Mouse (Mus musculus) myocyte (in vitro differentiated cells): ENCODE data around the gene Ncor2. TPM values are rescaled to one million over a fixed set of nuclear protein-coding genes. Genes with fewer than 3 reads are reported as not detected.

Source experiments
- H3K27me3 ChIP-seq: one replicate; pipeline ENCODE4 v1.6.1; 2011; ENCODE audit not compliant: control insufficient read depth, insufficient read depth, insufficient read length
- H3K36me3 ChIP-seq: one replicate; pipeline ENCODE4 v1.6.1; 2011; ENCODE audit not compliant: control insufficient read depth, insufficient read depth
- H3K4me2 ChIP-seq: one replicate; pipeline ENCODE4 v1.6.1; 2011; ENCODE audit warnings: low read depth, control low read depth
- H3K4me3 ChIP-seq: one replicate; pipeline ENCODE4 v1.5.1; 2011; ENCODE audit warnings: mild to moderate bottlenecking, control low read depth, moderate library complexity
- H3K79me2 ChIP-seq: one replicate; pipeline ENCODE4 v1.6.1; 2011; ENCODE audit not compliant: control insufficient read depth, insufficient read depth
- H3ac ChIP-seq: one replicate; pipeline ENCODE4 v1.6.1; 2011; ENCODE audit not compliant: control insufficient read depth, insufficient read length
- CEBPB ChIP-seq: IDR thresholded peaks from 2 replicates; pipeline ENCODE4 v1.6.1; 2011; ENCODE audit warnings: mild to moderate bottlenecking, moderate library complexity; ENCODE audit not compliant: poor library complexity, insufficient read depth, severe bottlenecking
- E2F4 ChIP-seq: IDR thresholded peaks from one replicate; pipeline ENCODE4 v1.6.1; 2011; ENCODE audit warnings: mild to moderate bottlenecking, control low read depth, moderate library complexity; ENCODE audit not compliant: insufficient read depth
- MAX ChIP-seq: IDR thresholded peaks from one replicate; pipeline ENCODE4 v1.6.1; 2011; ENCODE audit warnings: low read depth, mild to moderate bottlenecking, control low read depth
- MYOD1 ChIP-seq, 3 experiments: IDR thresholded peaks; one replicate each; pipeline ENCODE4 v1.6.1; 2011; ENCODE audit warnings: control low read depth in 2 of 3, low read depth in 2 of 3, mild to moderate bottlenecking in 2 of 3, moderate library complexity in 1 of 3; ENCODE audit not compliant: insufficient read length in 2 of 3, control insufficient read depth in 1 of 3
- MYOG ChIP-seq, 3 experiments: IDR thresholded peaks; one replicate each; pipeline ENCODE4 v1.6.1; 2011; ENCODE audit warnings: control low read depth in 2 of 3, low read depth in 2 of 3, mild to moderate bottlenecking in 2 of 3; ENCODE audit not compliant: insufficient read length in 2 of 3, control insufficient read depth in 1 of 3, insufficient read depth in 1 of 3
- POLR2A ChIP-seq: IDR thresholded peaks from one replicate; pipeline ENCODE4 v1.6.1; 2011; ENCODE audit warnings: low read depth, mild to moderate bottlenecking, control low read depth, moderate library complexity; ENCODE audit not compliant: insufficient read length
- POLR2AphosphoS2 ChIP-seq: IDR thresholded peaks from one replicate; pipeline ENCODE4 v1.6.1; 2011; ENCODE audit warnings: low read depth, control low read depth; ENCODE audit not compliant: insufficient read length
- REST ChIP-seq: IDR thresholded peaks from one replicate; pipeline ENCODE4 v1.6.1; 2011; ENCODE audit warnings: mild to moderate bottlenecking, control low read depth, moderate library complexity; ENCODE audit not compliant: insufficient read depth, insufficient read length
- SRF ChIP-seq: IDR thresholded peaks from one replicate; pipeline ENCODE4 v1.6.1; 2011; ENCODE audit warnings: low read depth; ENCODE audit not compliant: control insufficient read depth, insufficient read length
- TCF12 ChIP-seq: IDR thresholded peaks from one replicate; pipeline ENCODE4 v1.6.1; 2011; ENCODE audit warnings: mild to moderate bottlenecking, control low read depth; ENCODE audit not compliant: poor library complexity, insufficient read depth, severe bottlenecking
- TCF3 ChIP-seq: IDR thresholded peaks from one replicate; pipeline ENCODE4 v1.6.1; 2011; ENCODE audit warnings: low read depth, control low read depth; ENCODE audit not compliant: insufficient read length
- USF1 ChIP-seq: IDR thresholded peaks from one replicate; pipeline ENCODE4 v1.6.1; 2011; ENCODE audit warnings: low read depth, mild to moderate bottlenecking, control low read depth, moderate library complexity
- polyA plus RNA-seq: library from polyadenylated mRNA; unstranded; fragments of >200 nt; fragmentation: generic; extraction: Trizol; gene quantifications from one replicate; pipeline ENCODE4 v1.2.1, GENCODE M21; 2012; ENCODE audit warnings: missing spikeins

Ncor2 gene
- polyA plus RNA-seq, 1 experiment: 127 TPM

DNA sequence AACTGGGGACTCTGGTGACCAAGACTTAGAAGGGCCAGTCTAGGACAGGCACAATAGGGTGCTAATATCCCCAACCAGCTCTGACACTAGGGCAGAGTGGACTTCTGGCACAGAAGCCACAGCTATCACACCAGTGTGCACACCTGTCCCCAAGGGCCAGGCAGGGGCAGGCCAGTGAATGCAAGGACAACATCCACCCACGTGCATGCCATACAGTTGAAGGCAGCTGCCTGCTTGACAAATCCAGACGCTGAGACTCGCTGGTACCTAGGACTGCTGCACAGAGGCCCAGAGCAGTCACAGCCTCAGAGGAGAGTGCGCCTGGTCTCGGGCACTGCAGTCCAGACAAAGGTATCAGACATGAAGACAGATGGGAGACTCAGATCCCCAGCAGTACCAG is 11.5 kb downstream of the Ncor2 start:
- Histone ChIP-seq H3K27me3 (no peaks in the 10 kb centered on the region), H3K79me2 (peaks cover 94% of the 10 kb centered on the region), H3K4me2 (no peak overlapping the region), H3ac (no peak overlapping the region), H3K36me3 (no peaks in the 10 kb centered on the region), H3K4me3 (no peak overlapping the region)
- TF ChIP-seq MYOD1 (IDR thresholded peaks at IDR 0.05; ENCODE audit: control insufficient read depth in 1 of 3, insufficient read length in 2 of 3, low read depth in 2 of 3) (peak in 2 of 3 experiments; percentile 28 to 93), MAX (no peak), SRF (no peak), E2F4 (no peak), TCF12 (peak; percentile 4), REST (no peak), POLR2A (no peak), CEBPB (no peak), POLR2AphosphoS2 (peak; percentile 14), USF1 (no peak), TCF3 (no peak), MYOG (IDR thresholded peaks at IDR 0.05; ENCODE audit: control insufficient read depth in 1 of 3, insufficient read depth in 1 of 3, insufficient read length in 2 of 3, low read depth in 2 of 3) (peak in 2 of 3 experiments; percentile 51 to 70)

DNA sequence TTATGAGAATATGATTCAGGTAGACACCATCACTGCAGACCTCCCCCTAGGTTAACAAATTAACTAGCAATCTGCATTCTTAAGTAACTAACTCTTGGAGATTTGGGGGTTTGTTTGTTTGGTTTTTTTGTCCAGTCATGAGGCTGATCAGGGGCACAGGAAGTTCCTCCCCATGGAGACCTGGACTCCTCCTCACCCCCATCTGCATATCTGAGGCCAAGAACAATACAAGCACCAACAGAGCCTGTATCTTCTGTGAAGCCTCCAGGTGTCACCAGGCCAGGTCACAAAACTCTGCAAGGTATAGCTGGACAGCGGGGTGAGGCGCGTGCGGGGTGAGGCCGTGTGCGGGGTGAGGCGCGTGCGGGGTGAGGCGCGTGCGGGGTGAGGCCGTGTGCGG is 13.0 kb downstream of the Ncor2 start:
- Histone ChIP-seq H3K79me2 (peaks cover 94% of the 10 kb centered on the region), H3K27me3 (no peaks in the 10 kb centered on the region), H3K4me2 (peak overlapping the region; percentile 63), H3ac (no peak overlapping the region), H3K4me3 (no peak overlapping the region), H3K36me3 (peaks cover 6% of the 10 kb centered on the region)
- TF ChIP-seq SRF: no peak
- TF ChIP-seq MAX: no peak
- no peak for TF ChIP-seq POLR2AphosphoS2
- no peak for TF ChIP-seq CEBPB
- TF ChIP-seq POLR2A: no peak
- TF ChIP-seq REST: no peak
- TF ChIP-seq TCF12: no peak
- TF ChIP-seq USF1: no peak

DNA sequence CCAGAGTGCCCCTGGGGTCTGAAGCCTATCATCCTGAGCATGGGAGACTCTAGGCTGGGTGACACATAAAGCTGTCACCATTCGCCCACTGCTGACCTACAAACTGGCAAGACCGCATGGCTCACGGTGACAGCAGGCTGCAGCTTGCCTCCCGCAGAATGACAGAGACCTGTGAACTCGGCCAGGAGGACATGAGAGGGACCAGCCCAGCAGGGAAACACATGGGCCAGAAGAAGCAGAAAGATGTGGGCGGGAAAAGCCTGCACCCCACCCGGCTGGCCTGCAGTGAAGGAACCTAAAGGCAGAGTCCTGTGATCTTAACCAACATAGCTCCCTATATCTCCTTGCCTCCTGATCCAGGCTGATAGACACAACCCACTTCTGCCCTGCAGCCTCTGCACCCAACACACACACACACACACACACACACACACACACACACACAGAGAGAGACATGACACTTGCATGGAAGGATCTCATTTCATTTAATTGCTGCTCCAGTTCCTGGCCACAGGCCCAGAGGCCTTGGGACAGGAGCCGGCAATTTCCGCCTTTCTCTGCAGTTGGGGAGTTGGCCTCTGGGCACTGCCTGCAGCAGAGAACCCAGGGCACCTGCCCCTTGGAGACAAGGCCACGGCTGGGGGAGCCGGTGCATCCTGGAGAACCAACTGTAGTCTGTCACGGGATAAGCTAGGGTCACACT is 14.4 kb downstream of the Ncor2 start:
- H3K4me2 ChIP-seq: peak overlapping the region; percentile 63
- H3K4me3 ChIP-seq: no peak overlapping the region
- H3K36me3 ChIP-seq: peaks cover 6% of the 10 kb centered on the region
- TF ChIP-seq TCF12 (no peak), TCF3 (no peak), POLR2A (peak; percentile 21), CEBPB (no peak), MYOD1 (IDR thresholded peaks at IDR 0.05; ENCODE audit: control insufficient read depth in 1 of 3, insufficient read length in 2 of 3, low read depth in 2 of 3) (peak in 1 of 3 experiments; percentile 63), REST (no peak), POLR2AphosphoS2 (no peak), MAX (no peak), USF1 (no peak), MYOG (IDR thresholded peaks at IDR 0.05; ENCODE audit: control insufficient read depth in 1 of 3, insufficient read depth in 1 of 3, insufficient read length in 2 of 3, low read depth in 2 of 3) (peak in 1 of 3 experiments; percentile 58), E2F4 (no peak), SRF (no peak)
- peaks cover 94% of the 10 kb centered on the region for H3K79me2 ChIP-seq
- no peaks in the 10 kb centered on the region for H3K27me3 ChIP-seq
- H3ac ChIP-seq: no peak overlapping the region

DNA sequence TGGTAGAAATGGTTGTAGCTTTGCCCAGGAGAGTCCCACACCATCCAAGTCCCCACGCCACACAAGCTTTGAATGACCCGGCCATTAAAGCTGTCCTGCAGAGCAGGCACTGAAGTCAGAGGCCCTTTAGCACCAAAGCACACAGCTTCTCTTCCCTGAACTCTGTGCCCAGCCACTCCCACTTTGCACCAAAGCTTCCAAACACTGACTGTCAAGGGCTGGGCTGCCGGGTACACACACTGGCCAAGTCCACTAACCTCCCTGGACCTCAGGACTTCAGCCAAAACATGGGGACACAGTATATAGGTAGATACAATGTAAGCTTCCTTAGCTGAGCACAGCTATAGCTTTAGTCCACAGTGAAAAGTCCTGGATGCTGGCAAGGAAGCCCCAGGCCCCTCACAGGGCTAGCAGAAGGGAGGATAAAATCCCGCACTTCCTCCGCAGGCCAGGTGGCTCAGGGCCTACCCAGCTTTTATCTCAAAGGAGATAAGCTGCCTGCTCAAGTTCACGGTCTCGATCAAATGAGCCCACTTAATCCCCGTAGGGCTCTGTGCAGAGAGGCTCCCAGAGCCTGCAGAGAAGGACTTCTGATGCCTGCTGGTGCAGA is 15.5 kb downstream of the Ncor2 start:
- H3ac ChIP-seq: no peak overlapping the region
- H3K4me3 ChIP-seq: no peak overlapping the region
- peak overlapping the region; percentile 63 for H3K4me2 ChIP-seq
- no peak for TF ChIP-seq TCF3
- no peak for TF ChIP-seq SRF
- no peak for TF ChIP-seq REST
- TF ChIP-seq POLR2AphosphoS2: no peak
- no peak for TF ChIP-seq TCF12
- no peak for TF ChIP-seq MAX
- no peaks in the 10 kb centered on the region for H3K27me3 ChIP-seq
- peaks cover 89% of the 10 kb centered on the region for H3K79me2 ChIP-seq
- peaks cover 6% of the 10 kb centered on the region for H3K36me3 ChIP-seq

DNA sequence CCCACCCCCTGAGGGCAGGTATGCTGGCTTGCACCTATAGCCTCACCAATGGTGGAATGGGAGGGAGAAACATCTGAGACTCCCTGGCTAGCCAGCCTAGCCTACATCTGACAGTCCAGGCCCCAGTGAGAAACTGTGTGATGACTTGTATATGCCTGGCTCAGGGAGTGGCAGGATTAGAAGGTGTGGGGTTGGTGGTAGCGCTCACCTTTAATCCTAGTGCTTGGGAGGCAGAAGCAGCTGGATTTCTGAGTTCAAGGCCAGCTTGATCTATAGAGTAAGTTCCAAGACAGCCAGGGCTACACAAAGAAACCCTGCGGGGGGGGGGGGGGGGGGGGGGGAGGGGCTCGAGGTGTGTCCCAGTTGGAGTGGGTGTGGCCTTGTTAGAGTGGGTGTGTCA is 16.6 kb downstream of the Ncor2 start:
- Histone ChIP-seq H3ac (no peak overlapping the region), H3K36me3 (peaks cover 6% of the 10 kb centered on the region), H3K79me2 (peaks cover 89% of the 10 kb centered on the region), H3K27me3 (no peaks in the 10 kb centered on the region), H3K4me2 (no peak overlapping the region), H3K4me3 (no peak overlapping the region)
- TF ChIP-seq E2F4 (no peak), TCF12 (no peak), REST (no peak), USF1 (no peak), MYOD1 (IDR thresholded peaks at IDR 0.05; ENCODE audit: control insufficient read depth in 1 of 3, insufficient read length in 2 of 3, low read depth in 2 of 3) (no peak), MAX (no peak), TCF3 (no peak), POLR2A (no peak), MYOG (IDR thresholded peaks at IDR 0.05; ENCODE audit: control insufficient read depth in 1 of 3, insufficient read depth in 1 of 3, insufficient read length in 2 of 3, low read depth in 2 of 3) (no peak), SRF (no peak)
